Mouse (Mus musculus): ENCODE results near the gene Prmt1. TPM values are rescaled to one million over a fixed set of nuclear protein-coding genes. Genes with fewer than 3 reads are reported as not detected.

Gene Prmt1
- total RNA-seq, 1 experiment from 2014 or later = 221 TPM

DNA sequence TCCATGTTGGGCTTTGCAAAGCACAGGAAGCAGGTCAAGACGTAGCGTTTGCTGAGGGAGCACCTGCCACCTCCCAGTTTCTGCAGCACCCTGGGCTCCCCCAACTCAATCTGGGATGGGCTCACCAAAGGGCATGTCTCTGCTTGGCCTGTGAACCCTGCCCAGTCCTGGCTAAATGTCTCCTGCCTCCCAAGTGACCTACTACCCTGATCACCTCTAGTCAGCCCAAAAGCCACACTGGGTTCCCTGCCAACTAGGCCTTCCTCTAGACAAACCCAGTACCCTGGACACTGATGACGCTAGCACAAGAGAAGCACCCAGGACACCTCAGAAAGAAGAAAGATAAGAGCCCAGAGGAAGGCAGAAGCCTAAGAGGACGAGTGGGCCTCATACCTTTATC lies 26.5 kb upstream of the Prmt1 start:
- no peak for DNase-seq

DNA sequence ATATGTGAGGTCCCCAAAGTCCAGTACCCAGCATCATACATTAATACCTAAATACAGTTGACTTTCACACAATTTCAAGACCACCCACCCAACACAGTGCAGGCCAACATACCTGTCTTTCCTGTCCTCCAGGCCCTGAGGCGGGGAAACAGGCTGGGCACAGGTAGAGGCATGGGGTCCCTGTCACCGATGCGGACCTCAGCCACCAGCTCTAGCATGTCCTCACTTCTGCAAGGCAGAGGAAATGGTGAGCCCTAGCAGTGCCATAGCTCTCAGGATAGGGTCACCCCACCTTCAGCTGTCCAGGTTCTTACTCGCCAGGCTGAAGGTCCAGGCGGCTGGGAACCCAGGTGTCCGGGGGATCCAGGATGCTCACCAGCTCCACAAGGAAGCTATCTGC lies 25.6 kb upstream of the Prmt1 start:
- DNase-seq = no peak

DNA sequence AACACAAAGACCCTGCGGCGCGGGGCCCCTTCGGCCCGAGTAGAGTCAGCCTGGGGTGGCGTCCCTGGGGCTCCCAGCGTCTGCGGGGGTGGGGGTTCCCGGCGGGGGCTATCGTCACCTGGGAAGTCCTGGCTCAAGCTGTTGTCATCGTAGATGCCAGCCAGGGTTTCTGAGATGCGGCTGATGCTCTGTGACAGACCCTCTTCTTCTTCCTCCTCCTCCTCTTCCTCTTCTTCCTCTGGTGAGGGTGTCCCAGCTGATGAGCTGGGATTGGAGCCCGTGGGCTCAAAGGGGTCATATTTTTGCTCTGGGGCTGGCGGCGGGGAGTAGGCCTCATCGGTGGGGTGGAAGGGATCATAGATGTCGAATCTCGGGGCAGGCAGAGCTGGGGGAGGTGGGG lies 22.0 kb upstream of the Prmt1 start:
- no peak for DNase-seq

DNA sequence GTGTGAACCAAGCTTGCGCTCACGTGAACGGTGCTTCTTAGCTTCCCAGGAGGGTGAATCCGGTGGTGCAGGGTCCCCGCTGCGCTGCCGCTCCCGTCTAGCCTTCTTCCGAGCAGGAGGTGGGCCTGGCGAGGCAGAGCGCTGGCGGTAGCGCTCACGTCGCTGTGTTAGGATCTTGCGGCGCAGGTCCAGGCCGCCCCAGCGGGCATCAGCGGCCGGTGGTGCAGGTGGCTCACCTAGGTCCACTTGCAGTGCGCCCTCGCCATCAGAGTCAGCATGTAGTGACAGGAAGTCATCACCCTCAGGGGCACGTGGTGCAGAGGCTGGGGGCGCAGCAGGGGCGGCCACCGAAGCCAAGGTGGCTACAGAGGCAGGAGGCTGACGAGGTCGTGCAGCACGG lies 21.5 kb upstream of the Prmt1 start:
- DNase-seq = no peak

DNA sequence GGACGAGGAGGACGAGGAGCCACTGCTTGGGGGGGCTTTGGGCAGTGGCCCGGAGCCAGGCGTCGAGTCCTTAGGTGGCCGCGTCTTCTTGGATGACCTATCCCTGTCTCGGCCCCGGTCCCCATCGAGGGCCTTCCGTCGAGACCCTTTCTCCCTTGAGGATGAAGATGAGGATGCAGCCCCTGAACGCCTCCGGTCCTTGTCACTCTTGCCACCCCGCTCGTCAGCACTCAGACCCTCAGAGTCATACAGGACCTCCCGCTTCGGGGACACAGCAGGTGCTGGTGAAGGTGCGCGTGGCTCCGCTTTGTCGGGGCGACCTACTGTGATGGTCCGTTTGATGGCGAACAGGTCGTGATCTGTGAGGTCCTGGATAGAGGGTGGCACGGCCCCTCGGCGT lies 20.8 kb upstream of the Prmt1 start:
- DNase-seq = no peak

DNA sequence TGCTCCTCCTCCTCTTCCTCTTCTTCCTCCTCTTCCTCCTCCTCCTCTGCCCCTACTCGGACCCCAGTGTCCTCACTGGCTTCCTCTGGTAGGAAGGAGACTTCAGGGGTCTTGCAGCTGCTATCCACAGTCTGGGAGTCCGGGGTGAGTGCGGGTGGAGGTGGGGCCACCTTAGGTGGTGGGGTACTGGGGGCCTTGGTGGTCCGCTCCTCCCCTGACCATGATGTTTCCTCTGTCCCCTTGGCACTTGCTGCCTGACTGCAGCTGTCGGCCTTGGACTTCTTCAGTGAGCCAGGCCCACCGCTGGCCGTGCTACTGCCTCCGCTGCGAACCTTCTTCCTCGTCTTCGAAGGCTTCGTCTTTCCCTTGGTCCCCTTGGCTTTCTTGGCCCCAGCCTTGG lies 20.1 kb upstream of the Prmt1 start:
- no peak for DNase-seq

DNA sequence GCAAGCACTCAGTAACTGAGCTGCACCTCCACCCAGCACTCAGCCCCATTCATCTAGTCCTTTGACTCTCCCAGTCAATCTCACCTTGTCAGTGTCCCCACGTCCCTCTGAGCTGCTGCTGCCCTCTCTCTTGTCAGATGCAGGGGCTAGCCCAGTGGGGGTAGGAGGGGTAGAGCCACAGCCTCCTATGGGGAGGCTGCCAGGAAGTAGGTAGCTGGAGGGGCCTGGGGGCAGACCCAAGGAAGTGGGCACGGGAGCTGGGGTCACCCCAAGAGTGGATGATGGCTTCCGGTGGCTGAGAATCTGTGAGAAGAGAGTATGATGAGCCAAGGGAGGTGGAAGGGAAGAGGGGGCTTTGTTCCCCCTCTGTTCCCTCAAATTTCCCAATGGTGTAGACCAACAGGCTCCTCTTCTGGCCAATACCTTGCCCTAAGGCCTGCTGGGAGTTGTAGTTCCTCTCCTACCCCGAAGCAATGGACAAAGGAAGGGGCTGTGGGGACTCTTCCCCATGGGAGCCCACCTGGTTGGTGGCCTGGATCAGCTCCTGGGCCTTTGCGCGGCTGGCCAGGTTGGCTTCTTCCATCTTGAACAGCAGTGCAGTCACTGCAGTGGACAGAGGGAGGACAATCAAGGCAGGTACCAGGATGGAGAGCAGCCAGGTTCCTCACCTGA lies 19.1 kb upstream of the Prmt1 start:
- DNase-seq = no peak

DNA sequence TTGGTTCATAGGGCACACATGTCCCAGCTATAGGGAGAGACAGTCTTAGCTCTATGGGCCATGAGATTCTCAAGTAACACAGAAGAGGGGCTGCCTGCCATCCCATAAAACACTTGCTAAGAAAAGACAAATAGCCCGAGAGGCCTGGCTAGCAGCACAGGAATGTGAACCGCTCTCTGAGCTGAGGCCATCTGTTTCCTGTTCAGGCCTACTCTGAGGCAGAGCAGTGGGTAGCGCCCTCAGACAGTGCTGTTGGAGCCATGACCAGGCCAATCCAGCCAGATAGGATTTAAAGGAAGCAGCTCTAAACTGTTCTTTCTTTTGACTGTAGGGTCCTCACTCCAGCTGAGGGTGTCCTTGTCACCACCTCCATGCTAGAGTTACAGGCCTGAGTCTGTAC lies 18.2 kb upstream of the Prmt1 start:
- DNase-seq = no peak

DNA sequence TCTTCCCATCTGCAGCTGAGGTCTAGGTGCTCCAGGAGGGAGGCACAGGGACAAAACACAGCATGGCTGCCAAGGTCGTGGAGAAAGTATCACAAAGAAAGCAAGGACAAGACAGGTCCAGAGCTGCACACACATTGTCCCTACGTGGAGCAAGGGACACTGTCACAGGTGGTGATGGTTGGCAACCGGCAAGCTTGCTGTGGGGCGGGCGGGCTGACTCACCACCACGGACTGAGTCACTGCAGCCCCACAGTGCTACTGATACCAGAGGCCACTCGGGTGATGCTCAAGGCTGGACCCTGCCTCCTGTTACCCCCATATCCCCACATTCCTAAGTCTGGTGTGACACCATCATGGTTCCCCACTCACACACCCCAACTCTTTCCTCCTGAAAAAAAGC lies 16.1 kb upstream of the Prmt1 start:
- DNase-seq = peak; percentile 62

DNA sequence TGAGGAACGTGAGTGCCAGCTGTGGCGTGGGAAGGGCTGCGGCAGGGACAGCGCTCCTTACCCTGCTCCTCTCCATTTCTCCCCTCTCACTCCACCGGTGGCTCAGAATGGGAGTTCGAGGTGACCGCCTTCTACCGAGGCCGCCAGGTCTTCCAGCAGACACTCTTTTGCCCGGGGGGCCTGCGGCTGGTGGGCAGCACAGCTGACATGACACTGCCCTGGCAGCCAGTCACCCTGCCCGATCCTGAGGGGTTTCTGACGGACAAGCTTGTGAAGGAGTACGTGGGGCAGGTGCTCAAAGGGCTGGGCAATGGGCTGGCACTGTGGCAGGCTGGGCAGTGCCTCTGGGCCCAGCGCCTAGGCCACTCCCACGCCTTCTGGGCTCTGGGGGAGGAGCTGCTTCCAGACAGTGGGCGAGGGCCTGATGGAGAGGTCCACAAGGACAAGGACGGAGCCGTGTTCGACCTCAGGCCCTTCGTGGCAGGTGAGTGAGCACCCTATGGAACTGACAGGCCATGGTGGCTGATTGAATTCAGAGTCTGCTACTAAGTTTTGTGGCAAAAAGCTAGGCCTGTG lies 14.3 kb upstream of the Prmt1 start:
- no peak for DNase-seq

DNA sequence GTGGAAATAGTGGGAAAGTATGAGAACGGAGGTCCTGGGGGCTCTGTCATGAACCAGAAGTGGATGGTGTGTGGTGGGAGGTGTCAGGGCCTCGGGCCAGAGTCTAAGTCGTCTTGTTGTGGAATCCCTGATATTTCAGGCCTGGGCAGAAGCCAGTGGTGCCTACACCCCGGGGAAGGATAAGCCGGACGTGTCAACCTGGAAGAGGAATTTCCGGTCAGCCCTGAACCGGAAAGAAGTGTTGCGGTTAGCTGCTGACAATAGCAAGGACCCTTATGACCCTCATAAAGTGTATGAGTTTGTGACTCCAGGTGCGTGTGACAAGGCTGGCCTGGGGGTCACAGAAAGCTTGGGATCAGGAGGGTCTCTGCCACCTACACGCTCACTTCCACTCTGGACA lies 13.4 kb upstream of the Prmt1 start:
- DNase-seq = no peak

DNA sequence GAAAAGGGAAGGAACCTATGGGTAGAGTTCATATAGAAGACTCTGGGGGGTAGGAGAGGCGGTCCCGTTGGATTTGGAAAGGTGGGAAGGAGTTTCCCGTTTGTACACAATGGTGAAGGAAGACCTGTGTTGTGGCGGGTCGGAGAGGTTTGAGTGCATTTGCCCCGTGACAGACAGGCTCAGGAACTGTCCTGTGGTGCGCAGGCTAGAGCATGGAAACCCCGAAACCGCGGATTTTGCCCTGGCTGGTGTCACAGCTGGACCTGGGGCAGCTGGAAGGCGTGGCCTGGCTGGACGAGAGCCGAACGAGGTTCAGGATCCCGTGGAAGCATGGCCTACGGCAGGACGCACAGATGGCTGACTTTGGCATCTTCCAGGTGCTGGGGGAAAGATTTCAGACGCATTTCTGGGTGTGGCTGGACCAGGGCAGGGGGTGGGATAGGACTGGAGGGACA lies 12.2 kb upstream of the Prmt1 start, which contains the start of gene Bcl2l12:
Bcl2l12 (minus strand) TSS at position 212 of the 455 bp plus-strand sequence.
- peak; percentile 70 for DNase-seq

DNA sequence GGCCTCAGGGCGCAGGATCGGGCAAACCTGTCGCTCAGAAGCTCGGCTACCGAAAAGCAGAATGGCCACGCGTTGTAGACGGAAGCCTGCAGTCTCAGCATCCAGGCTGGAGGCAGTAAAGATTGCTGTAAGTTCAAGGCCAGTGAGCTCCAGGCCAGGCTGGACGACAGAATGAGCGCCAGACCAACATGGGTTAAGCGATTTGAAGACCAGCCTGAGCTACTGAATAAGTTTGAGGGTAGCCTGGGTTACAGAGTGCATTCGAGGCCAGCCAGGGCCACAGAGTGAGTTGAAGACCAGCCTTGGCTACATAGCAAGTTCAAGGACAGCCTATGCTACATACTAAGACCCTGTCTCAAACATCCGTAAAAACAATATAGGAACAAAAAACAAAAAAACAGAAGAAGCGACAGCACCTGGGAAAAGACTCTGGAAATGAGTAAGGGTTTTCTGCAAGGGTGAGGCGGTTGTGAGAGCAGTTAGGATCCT lies 11.6 kb upstream of the Prmt1 start:
- DNase-seq = no peak

DNA sequence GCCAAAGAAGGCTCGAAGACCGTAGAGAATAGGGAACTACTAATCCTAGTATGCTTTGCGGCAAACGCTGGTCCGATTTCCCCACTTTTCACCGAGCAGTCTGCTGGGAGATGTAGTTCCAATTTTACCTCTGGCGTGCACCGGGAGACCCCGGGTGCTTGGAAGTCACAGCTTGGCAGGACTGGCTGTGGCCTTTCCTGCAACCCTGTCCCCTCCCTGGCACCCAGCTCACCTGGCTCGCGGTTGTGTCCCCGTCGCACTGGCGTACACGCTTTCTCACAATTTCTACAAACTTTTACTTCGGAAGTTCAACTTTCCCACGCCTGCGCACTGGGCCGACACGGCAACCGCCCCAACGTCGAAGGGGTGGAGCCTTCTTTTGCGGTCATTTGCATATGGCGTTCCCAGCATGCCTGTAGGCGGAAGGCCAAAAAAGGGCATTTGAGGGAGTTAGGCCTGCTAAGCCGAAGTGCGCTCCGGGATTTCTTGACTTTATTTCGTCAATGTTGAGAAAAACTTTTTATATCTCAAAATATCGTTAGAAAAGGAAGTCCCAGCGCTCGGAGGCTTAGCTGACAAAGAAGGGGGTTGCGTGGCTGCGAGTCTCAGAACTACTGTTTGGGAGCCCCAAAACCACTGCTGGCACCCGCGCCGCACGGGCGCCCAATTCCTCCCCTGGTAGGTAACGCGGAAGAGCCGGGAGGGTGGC lies 11.0 kb upstream of the Prmt1 start, which contains the start of gene Irf3:
Irf3 (plus strand) TSS at position 418 of the 709 bp plus-strand sequence.
- DNase-seq = peak; percentile 94

DNA sequence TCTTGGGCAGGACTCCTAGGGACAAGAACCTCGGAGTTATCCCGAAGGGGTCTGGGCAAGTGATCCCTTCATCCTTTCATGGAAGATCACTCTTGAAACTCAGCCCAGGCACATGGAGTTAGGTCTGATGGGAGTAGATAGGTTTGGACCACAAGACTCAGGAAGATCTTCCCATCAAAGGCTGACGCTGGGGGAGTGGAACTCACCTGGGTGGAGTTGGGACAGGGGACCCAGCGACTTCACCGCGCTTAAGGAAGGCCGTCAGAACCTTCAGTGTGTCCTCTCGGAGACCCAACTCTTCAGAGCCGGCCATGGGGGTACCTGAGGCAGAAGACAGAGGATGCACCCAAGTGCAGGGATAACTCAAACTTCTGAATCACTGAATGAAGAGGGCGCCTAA lies 10.3 kb upstream of the Prmt1 start:
- DNase-seq = no peak

DNA sequence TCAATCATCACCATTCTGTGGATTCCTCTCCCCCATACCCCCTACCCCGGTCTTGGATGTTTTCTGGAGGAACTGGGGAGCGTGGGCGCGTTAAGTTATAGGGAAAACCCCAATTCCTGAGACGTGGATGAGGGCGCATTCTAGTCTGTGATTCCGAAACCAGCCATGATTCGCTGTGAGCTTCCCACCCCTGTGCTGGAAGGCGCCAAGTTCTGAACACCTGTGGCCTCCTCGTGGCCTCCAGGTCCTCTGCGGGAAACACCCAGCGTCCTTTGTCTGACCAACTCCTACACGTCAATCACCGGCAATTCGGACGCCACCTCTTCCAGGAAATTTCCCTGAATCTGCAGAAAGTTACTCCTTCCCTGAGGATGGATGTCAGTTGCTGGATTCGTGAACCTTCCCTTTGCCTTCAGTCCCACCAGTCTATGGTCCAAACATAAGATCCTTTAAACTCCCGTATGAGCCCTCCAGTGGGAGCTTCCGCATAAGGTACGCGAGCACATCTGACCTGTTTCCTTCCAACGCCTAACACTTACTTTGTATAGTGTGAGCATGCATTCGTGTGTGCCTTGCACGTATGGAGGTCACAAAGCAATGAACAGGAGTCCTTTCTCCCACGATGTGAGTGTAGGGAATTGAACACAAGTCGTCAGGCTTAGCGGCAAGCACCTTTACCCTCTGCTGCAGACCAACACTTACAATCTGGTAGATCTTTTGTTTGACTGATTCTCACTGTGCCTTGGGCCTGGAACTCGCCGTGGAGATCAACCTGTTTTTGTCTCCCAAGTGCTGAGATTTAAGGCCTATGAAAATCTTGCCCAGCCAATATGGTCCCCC lies 731 bp upstream of the Prmt1 start:
- no peak for DNase-seq

DNA sequence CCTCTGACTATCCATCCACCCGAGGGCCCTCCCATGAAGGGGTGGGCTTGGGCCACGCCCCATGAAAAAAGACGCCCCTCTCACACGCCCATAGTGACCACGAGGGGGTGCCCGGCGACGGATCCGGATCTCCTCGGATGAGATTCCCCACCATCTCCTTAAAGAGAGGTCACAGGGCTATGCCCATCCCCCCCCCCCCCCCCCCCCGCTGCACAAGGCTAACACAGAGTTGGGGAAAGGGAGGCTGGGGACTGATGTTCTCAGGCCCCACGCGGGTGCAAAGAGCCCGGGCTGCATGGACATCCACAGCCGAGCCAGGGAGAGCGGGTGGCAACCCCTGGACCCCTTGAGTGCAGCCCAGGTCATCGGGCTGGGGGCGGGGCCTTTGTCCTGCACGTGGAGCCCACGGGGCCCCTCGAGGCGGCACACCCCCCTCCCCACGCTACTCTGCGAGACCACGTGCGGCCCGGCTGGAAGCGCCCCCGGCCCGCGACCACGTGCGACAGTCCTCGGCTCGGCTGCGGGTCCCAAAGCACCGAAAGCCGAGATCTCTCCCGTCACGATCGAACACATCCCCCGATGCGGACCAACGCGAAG lies 675 bp downstream of the Prmt1 start:
- peak; percentile 73 for DNase-seq

DNA sequence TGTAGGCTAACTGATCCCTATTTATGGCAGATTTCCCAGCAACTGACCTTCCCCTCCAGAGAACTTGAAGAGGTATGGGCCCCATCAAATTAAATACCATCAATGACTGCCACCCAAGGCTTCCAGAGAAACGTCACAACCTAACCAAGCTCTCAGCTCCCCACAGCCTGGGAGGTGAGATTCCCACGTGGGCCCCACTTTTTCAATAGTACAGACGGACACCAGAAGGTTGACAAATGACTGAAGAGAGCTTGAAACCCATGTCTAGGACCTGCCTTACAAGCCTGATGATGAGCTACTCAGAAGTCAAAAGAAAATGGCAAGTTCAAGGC lies 1.6 kb downstream of the Prmt1 start:
- DNase-seq = no peak

DNA sequence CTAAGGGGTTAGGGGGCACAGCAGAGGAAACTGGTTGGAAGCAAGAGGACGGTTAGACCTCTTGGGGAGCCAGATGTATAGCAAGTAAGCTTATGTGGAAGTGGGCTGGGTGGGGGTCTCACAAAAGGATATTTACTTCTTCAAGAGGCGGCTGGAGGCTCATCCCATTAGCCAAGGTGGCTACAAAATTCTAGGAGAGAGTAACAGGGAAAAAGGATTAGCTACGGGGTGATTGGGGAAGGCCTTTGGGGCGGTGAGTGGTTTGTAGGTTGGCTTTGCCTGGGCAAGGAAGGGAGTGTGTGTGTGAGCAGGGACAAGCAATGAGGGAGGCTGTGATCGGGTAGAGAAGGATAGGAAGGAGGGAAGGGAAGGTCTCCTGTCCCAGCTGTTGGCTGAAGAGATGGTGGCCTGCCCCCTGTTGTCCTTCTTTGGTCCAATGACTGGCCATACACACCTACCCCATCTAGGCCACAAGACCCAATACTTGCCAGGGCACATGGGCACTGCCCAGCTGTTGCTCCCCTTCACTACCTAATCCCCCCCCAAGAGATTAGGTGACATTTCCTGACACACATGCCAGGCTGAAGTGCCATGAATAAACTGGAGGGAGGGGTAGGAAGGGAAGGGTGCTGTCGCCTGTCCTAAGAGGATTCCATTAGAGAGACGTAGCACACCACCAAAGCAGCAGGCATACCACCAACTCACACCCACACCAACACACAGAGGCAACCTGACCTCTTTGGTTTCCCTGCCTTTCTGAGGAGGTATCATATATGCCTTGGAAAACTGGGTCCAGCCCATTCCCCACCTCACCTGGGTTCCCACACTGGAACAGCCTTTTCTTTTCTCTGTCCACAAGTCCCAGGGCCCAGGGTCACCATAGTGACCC lies 2.2 kb downstream of the Prmt1 start:
- DNase-seq = no peak

DNA sequence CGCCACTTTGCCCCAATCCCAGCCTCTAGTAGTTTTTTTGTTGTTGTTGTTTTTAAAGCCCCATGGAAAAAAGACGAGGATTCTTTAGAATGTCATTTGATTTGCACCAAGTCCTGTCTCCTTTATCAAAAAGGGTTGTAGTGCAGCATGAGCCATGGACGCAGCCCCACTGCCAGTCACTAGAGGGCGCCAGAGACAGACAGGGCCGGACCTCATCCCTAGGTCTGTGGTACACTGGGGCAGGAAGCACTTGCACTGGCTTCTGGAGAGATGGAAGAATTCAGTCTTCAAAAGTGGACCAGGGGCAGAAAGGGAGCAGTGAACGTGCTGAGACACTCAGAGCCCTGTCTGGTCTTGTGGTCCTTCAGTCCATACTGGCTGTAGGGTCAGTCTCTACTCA lies 3.3 kb downstream of the Prmt1 start:
- peak; percentile 90 for DNase-seq

DNA sequence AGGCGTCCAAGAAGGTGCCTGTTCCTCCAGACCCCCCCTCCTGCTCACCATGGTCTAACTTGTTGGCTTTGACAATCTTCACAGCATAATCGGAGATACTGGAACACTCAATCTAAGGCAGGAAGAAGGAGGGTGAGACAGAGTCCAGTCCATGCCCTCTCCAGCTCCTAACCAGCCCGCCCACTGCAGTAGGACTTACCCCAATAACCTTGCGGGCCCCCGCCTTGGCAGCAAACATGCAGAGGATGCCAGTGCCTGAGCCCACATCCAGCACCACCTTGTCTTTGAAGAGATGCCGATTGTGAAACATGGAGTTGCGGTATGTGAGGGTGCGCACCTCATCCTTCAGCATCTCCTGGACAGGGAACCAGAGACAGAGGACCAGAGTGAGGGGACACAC lies 4.8 kb downstream of the Prmt1 start:
- DNase-seq = no peak

All from adrenal gland, postnatal 25 days (tissue).